Mouse (Mus musculus) spleen, adult 2 months (tissue): Measurements from ENCODE around the gene 4922502D21Rik.

Experiments
- CTCF ChIP-seq: fragments of 200-500 bp; IDR thresholded peaks from 2 replicates; pipeline ENCODE4 v1.5.1; 2011; ENCODE audit warnings: mild to moderate bottlenecking, inconsistent platforms; ENCODE audit not compliant: insufficient read depth, insufficient read length, insufficient replicate concordance; ENCODE audit errors: extremely low read depth
- POLR2A ChIP-seq: fragments of 200-500 bp; IDR thresholded peaks from 2 replicates; pipeline ENCODE4 v1.6.1; 2011; ENCODE audit warnings: low read depth, low read length, inconsistent platforms

GRCm38 (mm10) chr6:129349524-129350352 is 18.1 kb upstream of the 4922502D21Rik start:
- TF ChIP-seq CTCF (no peak), POLR2A (no peak)
